Mouse (Mus musculus): ENCODE data around the gene Unc119b.
A peak's percentile ranks its signal among the peaks of the same experiment; 100 is the strongest.
"Not testable (repeated sequence)": the region's sequence is repeated elsewhere in the genome, so short reads cannot be mapped to it uniquely, and the experiment has no call there.

Gene Unc119b

DNA sequence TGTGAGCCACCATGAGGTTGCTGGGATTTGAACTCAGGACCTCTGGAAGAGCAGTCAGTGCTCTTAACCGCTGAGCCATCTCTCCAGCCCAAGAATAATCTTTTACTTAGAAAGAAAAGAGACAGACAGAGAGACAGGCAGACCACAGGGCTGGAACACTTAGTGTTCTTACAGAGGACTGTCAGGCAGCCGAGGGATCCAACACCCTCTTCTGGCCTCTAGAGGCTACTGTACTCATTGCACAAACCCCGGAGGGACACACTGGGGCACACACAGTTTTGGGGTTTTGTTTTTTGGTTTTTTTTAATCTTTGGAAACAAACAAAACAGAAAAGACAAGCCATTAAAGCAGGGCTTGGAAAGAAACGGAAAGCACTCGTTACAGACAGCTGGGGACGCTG lies 5.4 kb downstream of the Unc119b start:
- no peak for DNase-seq

DNA sequence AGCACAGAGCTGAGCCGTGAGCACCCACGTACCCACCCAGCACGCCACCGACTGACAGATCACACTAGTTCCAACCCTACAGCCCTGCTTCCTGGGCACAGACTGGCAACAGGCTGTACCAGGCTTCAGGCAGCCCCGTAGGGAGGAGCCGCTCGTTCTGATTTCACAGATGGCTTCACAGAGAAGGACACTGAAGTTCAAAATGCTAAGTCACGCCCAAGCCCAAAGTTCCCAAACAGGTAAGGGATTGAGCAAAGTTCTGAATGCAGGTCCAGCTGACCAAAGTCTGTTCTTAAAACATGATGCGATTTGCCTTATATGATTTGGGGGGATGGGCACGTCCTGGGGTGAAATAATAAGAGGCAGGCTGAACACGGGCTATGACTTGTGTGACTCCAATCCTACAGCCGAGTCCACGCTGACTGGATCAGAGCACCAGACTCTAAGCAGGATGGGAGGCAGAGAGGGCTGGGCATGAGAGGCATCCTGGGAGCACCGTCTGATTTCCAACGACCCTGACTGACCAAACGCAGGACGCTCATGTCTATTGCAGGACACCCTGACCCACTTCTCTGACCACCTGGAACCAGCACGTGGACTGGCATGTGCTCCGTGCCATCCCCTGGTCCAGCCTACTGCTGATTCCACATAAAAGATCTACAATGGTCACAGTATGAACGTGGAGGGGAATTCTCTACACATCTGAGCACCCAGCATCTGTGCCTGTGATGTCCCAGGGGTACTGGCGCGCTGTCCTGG lies 7.2 kb downstream of the Unc119b start:
- DNase-seq = no peak

DNA sequence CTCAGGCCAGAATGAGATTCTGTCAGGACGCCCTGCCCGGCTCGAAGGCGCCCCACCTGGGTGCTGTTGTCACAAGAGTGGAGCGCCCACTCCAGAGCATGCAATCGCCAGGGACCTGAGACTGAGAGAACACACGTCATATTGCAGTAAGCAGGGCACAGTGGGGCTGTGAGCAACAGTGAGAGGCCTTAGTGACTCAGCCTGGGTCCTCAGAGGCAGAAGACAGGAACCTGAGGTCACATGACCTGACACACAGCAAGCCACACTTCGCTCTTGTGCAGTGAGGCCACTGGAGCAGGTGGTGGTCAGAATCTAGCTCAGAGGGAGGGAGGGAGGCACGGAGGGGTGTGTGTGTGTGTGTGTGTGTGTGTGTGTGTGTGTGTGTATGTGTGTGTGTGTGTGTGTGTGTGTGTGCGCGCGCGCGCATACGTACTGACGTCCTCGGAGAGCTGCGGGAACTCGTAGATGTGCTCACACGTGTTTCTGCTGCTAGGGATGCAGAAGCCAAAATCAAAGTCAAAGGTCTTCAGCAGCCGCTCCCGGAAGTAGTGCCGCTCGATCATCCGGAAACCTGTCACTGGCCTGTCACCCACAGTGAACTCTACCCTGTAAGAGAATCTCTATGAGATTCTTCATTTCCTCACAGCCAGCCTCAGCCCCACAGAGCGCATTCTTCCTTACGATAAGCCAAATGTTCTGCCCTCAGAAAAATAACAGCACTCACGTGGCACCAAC lies 8.0 kb downstream of the Unc119b start:
- no peak for DNase-seq

DNA sequence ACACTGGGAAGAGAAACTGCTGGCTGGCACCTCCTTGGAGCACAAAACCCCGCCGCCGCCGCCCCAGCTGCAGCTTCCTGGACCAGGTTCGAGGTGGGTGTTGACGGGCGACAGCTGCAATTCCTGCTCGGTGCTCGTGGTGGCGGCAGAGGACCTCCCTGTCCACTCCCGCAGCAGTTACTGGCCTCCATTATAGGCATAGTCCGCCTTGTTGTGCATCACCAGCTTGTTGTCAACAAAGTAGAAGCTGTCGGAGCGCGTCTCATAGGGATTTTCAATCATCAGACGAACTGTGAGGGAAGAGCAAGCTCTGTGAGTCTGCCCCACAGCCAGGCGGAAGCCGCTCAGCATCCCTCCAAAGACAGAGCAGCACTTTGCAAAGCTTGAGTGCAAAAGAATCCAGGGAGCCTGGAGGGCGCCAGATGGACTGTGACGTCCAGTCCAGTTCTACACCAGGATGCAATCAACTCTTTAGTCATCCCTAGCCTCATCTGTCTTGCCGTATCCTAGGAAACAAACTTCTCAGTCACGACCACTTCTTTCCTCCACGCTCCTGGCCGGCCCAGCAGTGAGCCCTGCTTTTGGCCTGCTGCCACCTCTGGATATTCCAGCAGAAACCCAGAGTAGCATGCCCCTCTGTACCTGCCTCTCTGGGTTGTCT lies 9.4 kb downstream of the Unc119b start:
- DNase-seq = peak; percentile 88

DNA sequence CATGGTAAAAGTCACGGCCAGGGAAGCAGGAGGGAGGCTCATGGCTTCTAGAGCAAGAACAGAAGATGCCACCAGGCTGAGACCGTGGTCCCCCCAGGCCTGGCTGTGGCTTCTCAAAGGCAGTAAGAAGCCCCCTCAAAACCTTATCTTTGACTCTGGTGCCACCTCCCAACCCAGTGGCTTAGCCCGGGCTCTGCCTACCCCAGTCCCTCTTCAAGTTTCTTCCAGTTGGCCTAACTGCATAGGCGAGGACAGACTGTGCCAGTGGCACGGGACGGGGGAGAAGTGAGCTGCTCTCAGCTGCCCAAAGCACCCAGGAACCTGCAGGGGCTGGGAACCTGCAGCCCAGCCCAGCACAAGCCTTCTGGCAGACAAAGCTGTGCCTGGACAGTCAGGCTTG lies 10.1 kb downstream of the Unc119b start:
- DNase-seq = no peak

DNA sequence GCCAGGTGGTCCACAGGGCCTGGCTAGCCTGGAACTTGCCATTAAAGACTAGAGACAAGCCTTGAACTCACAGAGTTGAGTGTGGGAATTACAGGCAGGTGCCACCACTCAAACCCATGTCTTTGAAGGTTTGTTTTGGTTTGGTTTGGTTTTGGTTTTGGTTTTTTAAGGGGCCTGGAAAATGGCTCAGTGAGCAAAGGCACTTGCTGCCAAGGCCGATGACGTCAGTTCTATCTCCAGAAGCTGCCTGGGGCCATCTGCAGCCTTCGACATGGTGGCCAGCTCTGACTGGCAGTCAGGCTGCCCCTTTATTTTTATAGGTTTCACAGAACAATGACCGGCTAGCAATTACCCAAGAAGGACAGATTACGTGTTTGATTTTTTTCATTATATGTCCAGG lies 13.8 kb downstream of the Unc119b start:
- DNase-seq = peak; percentile 48

DNA sequence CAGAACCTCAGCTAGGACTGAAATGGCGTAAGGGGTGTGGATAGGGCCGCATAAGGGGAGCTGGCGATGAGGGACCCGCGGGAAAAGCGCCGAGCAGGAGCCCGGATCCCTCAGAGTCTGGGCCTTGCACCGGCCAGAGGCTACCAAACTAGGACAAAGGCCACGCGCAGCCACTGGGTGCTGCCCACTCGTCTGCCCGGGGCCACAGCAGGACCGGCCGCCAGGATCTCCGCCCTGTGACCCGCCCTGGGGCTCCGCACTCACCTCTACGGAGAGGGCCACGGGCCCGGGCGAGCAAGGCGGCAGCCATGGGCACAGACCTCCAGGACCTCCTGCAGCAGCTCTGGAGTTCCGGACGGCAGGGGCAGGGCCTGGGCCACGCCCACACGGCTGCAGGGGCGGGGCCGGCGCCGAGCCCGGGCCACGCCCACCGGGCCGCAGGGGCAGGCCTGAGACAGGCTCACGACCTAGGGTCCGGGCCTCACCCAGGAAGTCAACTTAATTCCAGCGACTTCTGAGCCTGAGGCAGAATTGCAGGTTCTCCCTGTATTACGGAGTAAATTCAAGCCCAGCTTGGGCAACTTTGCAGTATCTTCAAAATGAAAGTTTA lies 15.7 kb downstream of the Unc119b start, which contains the start of gene Acads:
Gene Acads (minus strand): TSS at position 386 of the 610 bp plus-strand sequence.
- peak; percentile 60 for DNase-seq

DNA sequence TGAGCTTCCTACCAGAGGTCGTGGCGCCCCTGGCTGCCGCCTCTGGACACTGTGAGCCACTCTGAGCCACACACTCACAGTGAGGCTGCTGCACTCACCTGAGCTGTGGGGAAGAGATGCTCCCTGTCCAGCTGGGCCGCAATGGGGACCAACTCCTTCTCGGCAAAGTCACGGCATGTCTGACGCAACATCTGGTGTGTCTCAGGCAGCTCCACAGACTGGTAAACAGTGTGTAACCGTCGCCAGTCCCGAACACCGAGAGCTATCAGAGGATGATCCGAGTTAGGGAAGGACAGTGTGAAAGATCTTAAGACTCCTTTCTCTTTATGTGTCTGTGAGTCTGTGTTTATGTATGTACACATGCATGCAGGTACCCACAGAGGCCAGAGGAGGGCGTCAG lies 17.3 kb downstream of the Unc119b start:
- no peak for DNase-seq

DNA sequence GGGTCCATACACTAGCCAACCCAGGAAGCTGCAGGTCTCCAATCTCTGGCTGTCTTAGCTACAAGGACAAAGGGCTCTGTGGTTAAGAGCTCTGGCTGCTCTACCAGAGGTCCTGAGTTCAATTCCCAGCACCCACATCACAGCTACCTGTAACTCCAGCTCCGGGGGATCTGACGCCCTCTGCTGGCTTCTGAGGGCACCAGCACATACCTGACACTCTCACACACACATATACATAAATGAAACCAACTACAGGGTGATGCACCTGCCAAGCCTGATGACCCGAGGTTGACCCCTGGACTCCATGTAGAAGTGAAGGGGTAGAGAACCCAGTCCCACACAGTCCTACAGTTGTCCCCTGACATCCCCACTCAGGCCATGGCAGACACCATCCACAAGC lies 18.3 kb downstream of the Unc119b start:
- DNase-seq = no peak

DNA sequence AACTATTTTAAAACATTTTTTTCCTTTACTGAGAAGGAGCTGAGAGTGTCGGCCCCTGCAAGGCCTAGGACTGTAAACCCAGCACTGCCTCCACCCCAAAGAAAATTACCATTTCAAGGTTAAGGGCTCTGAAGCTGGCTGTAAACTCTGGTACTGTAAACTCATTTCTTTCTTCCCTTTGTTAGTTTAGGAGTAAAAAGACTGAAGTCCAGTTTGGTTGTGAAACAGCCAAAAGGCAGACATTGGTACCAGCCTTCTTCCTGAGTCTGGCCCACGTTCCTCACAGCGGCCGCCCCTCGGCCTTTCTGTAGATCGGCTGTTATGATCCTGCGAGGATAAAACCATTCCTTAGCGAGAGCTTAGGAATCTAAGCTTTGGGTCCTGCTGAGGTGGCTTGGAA lies 20.3 kb downstream of the Unc119b start:
- no peak for DNase-seq

DNA sequence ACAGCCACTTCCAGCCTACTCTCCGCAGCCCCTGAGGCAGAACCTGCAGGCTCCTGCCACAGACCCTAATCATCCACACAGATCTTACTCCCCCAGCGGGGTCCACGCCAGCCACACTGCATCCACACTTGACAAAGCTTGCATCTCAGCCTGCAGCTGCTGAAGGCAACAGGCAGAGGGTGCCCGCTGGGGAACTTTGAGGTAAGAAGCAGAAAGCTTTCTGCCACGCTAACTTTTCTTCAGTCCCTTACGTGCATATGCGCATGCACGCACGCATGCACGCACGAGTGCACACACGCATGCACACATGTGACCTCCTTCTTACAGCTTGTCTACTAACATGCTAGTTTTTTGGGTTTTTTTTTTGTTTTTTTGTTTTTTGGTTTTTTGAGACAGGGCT lies 21.5 kb downstream of the Unc119b start:
- DNase-seq = no peak

DNA sequence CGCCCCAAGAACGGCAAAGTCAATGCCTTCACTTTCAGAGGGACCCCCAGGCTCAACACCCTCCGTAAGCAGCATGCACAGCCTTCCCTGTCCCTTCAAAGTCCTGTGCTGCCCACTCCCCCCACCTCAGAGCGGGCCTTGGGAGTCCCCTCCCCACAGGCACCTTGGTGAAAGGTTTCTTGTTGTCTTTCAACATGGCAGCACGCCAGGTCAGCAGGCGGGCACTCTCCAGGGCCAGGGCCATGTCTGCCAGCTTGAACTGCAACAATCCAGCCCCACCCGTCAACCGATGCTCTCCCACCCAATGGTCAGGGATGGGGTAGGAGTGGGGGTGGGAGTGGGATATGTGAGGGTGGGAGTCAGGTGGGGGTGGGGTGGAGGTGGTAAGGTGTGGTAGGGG lies 23.6 kb downstream of the Unc119b start:
- no peak for DNase-seq

DNA sequence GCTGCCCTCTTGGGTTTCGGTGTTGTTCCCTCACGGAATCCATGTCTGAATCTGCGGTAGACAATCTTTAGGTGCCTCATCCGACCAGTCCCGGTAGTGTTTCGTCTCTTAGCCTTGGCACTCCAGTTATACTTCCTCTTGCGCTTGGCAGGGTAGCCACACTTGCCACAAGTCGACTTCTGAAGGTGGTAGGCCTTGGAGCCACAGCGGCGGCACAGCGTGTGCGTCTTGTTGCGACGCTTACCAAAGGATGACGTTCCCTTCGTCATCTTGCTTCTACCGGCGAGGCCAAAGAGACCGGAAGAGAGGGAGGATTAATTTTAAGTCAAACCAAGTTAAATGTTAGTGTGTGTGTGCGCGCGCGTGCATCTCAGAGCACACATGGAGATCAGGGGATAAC lies 31.5 kb downstream of the Unc119b start:
- DNase-seq = not testable (repeated sequence)

DNA sequence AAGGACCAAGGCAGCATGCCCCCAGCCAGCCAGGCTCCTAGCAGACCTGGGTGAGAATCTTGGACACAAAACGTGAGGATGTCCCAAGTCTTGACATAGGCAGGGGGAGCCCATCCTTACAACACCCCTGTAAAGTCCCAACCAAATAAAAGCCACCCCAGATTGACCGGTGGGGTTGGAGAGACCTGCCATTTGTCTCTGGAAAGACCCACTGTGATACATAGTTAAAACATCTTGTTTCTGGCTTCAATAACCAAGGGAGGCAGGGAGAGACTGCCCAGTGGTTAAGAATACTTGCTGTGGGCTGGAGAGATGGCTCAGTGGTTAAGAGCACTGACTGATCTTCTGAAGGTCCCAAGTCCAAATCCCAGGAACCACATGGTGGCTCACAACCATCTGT lies 32.5 kb downstream of the Unc119b start:
- no peak for DNase-seq

DNA sequence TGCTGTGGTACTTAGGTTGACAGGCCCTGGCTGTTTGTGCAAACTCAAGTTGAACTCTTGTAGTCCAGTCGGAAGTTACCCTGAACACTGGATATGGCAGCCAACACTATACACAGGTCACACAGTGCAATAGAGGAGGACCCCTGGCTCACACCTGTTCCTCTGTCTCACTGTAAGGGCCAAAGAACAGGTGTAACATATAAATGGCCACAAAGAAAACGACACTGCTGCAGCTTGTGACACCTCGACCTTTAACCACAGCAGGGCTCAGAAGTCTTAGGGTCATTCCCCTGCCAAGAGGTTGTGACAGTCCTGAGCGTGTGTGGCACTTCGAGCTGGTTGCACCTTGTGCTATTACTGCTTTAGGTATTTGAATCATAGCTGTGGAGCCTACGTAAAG lies 34.3 kb downstream of the Unc119b start:
- DNase-seq = no peak

DNA sequence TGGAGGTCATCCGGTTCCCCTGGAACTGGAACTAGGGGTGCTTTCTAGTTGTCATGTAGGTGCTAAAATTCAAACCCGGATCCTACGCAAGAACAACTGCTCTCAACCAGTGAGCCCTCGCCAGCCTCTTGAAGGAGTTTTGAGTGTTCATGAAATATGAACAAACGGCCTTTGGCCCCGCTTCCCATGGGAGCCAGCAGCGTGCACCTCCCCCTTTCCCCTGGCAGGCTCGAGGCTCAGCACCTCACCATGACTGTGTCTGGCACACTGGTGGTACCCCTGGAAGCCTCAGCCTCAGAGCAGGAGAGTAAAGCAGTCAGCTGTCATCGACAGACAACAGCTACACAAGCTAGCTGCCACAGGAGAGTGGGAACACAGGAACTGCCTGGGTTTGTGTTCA lies 34.8 kb downstream of the Unc119b start:
- no peak for DNase-seq

DNA sequence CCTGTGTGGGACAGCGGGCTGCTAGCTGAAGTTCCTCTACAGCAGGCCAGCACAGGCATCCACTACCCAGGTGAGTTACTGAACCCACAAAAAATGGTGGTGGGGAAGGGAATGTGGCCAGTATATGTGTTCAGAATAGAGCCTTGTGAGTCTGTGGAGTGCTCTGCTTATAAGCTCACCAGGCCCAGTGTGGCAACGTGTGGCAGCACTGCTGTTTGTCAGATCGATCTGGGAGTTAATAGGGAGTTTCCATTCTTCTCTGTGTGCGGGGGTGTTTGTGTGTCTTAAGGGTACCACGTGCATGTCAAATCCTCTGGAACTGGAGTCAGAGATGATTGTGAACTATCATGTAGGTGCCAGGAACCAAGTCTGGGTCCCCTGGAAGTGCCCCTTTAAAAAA lies 35.2 kb downstream of the Unc119b start:
- DNase-seq = no peak

DNA sequence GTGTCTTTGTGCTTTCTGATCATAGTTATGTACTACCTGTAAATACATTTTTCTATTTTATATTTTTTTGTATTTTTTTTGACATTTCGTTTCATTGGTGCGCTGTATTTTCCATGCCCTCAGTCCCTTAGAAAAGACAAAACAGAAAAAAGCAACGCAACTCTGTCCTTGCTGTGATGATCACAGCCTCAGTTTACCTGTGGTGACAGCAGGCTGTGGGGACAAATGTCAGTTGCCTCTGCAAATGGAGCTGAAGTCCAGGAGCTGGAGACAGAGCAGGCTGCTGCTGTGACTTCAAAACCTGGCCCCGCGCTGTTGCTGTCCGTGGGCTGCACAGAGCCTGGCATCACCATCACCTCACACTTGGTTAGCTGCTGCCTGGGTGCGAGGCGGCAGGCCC lies 36.6 kb downstream of the Unc119b start, which contains the start of gene Gm10401:
Gene Gm10401 (minus strand): TSS at position 101 of the 400 bp plus-strand sequence.
- no peak for DNase-seq

DNA sequence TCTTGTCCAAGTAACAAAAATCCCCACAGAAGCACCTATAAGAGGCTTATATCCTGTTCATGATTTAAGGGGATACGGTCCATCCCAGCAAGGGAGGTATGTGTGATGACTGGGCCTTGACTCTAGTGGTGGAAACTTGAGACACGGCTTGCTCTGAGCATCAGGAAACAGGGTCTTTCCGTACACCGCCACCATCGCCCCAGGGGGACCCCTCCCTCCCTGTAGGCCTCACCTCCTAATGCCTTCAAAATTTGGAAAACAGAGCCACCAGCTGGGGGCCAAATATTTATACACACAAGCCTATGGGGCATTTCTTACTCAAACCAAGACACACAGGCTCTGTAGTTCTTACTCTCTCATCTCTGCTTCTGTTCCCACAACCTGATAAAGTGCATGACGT lies 43.0 kb downstream of the Unc119b start:
- no peak for DNase-seq

DNA sequence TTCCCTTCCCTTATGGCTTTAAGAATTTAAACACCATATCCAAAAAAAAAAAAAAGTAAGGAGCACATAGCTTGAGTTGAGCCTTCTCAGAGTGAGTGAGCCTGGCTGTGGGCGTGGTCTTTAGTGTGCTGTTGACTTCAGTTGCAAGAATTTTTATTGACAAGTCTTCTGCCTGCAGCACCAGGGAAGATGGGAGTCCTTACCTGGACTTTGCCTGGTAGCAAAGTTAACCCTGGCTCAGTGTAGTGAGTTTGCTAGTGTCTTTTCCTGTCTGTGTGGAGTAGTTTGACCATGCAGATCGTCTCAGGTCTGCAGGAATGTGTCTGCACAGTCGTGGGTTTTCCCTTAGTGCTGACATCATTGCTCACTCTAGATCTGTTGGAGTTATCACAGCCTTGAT lies 43.8 kb downstream of the Unc119b start:
- no peak for DNase-seq

DNA sequence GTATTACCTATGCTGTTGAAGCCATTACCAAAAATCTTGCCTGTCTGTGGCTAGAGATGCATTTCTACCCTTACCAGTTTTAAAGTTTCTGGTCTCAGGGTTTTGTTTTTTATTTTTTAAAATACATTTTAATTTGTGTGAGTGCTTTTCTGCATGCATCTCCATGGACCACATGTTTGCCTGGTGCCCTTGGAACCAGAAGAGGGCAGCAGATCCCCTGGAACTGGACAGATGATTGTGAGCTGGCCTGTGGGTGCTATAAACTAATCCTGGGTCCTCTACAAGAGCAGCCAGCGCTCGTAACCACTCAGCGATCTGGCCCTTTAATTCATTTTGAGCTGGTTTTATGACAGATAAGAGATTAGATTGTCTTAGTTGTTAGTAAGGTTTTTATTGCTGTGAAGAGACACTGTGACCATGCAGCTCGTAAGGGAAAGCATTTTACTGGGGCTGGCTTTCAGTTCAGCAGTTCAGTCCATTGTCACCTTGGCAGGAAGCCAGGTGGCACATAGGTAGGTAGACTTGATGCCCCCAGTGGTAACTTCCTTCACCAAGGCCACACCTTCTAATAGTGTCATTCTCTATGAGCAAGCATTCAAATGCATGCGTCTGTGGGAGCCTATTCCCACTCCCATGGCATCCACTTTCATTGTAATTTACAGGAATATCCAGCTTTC lies 45.0 kb downstream of the Unc119b start:
- DNase-seq = no peak

DNA sequence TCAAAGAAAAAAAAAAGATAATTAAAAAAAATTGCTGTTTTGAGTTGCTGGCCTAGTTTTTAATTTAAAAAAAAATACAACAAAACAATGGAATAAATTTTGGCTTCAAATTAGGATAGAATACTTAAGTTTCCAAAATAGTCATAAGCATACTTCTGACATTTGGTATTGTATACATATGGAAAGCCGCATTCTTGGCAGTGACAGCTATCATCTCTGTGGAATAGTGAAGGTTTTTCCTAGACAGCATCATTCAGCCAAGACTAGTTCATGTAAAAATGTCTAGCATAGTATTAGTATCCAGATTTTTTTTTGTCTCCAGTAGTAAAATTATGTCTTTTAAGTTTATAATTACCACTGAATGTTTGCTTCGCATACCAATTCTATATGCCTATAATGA lies 49.1 kb downstream of the Unc119b start:
- DNase-seq = no peak

DNA sequence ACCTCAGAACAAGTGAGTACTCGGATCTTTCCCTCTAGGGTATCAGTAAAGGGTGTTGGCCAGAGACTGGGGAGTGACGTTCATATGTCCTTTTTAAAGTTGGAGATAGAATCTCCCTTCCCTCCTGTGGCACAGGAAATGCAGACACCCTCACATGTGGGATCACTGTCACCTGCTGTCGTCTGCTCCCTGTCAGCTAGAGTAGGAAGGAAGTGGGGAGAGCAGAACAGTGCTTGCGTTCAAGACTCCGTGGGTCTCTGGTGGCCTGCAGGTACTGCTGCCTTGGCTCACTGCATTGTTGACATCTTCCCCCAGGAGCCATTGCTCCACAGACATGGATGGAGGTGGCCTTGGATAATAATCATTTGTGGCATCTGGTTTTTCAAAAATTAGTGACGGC lies 51.3 kb downstream of the Unc119b start:
- DNase-seq = no peak

Measured in cerebellum, adult 8-10 months (tissue).